Mouse (Mus musculus): ENCODE data around the gene Snu13. TPM values are rescaled to one million over a fixed set of nuclear protein-coding genes. Genes with fewer than 3 reads are reported as not detected.

Snu13 gene
- polyA plus RNA-seq, 2 experiments, result 155 to 280 TPM

GRCm38 (mm10) chr15:82065511-82065910, 18.1 kb upstream of the Snu13 start:
- Histone ChIP-seq H3K36me3 (ENCODE audit: control insufficient read depth, insufficient read depth, low read length) (no peaks in the 10 kb centered on the region), H3K27me3 (ENCODE audit: control insufficient read depth, insufficient read depth, low read length) (peaks cover 19% of the 10 kb centered on the region), H3K9ac (ENCODE audit: low read depth, low read length, severe bottlenecking) (no peak overlapping the region), H3K9me3 (ENCODE audit: control insufficient read depth, low read length) (0 out of 2 replicates have a peak, but pooled peaks cover 6% of the 10 kb centered on the region), H3K4me1 (ENCODE audit: control insufficient read depth, insufficient read depth, low read length) (peaks cover 6% of the 10 kb centered on the region), H3K4me3 (replicated peaks; ENCODE audit: low read length) (no peak overlapping the region), H3K27ac (replicated peaks; ENCODE audit: low read depth, low read length) (no peak overlapping the region), H3K4me2 (replicated peaks; ENCODE audit: low read depth, low read length, severe bottlenecking) (no peak overlapping the region)
- peak; percentile 86 for DNase-seq (ENCODE audit: low spot score)
- 24% methylated on average over 7 of the region's 7 CpGs for WGBS
- no peak for ATAC-seq (ENCODE audit: low FRiP score, low read depth)
- no peak for TF ChIP-seq POLR2A (IDR thresholded peaks at IDR 0.05; ENCODE audit: borderline replicate concordance, extremely low read depth, insufficient read depth, insufficient read length)

GRCm38 (mm10) chr15:82063909-82064308, 16.5 kb upstream of the Snu13 start:
- ATAC-seq (ENCODE audit: low FRiP score, low read depth), result no peak
- TF ChIP-seq POLR2A (IDR thresholded peaks at IDR 0.05; ENCODE audit: borderline replicate concordance, extremely low read depth, insufficient read depth, insufficient read length), result no peak
- Histone ChIP-seq H3K4me3 (replicated peaks; ENCODE audit: low read length) (no peak overlapping the region), H3K4me1 (ENCODE audit: control insufficient read depth, insufficient read depth, low read length) (peaks cover 6% of the 10 kb centered on the region; the same call in 1 of the 2 replicates), H3K4me2 (replicated peaks; ENCODE audit: low read depth, low read length, severe bottlenecking) (peak overlapping the region; percentile 9; the same call in 1 of the 2 replicates), H3K9me3 (ENCODE audit: control insufficient read depth, low read length) (no peaks in the 10 kb centered on the region), H3K27ac (replicated peaks; ENCODE audit: low read depth, low read length) (no peak overlapping the region), H3K27me3 (ENCODE audit: control insufficient read depth, insufficient read depth, low read length) (peaks cover 5% of the 10 kb centered on the region; the same call in 1 of the 2 replicates), H3K9ac (ENCODE audit: low read depth, low read length, severe bottlenecking) (0 out of 2 replicates have a peak overlapping the region, but pooled peaks have one; percentile 3), H3K36me3 (ENCODE audit: control insufficient read depth, insufficient read depth, low read length) (no peaks in the 10 kb centered on the region)
- DNase-seq (ENCODE audit: low spot score), result no peak
- WGBS, result 32% methylated on average over 14 of the region's 14 CpGs

- Histone ChIP-seq H3K36me3 (ENCODE audit: control insufficient read depth, insufficient read depth, low read length) (no peaks in the 10 kb centered on the region), H3K27me3 (ENCODE audit: control insufficient read depth, insufficient read depth, low read length) (no peaks in the 10 kb centered on the region), H3K9ac (ENCODE audit: low read depth, low read length, severe bottlenecking) (no peak within 1 kb of the TSS), H3K4me1 (ENCODE audit: control insufficient read depth, insufficient read depth, low read length) (peaks cover 3% of the 10 kb centered on the region; the same call in 1 of the 2 replicates), H3K4me3 (replicated peaks; ENCODE audit: low read length) (no peak within 1 kb of the TSS), H3K4me2 (replicated peaks; ENCODE audit: low read depth, low read length, severe bottlenecking) (no peak within 1 kb of the TSS), H3K27ac (replicated peaks; ENCODE audit: low read depth, low read length) (no peak within 1 kb of the TSS), H3K9me3 (ENCODE audit: control insufficient read depth, low read length) (no peaks in the 10 kb centered on the region)
- TF ChIP-seq POLR2A (IDR thresholded peaks at IDR 0.05; ENCODE audit: borderline replicate concordance, extremely low read depth, insufficient read depth, insufficient read length), result no peak
- DNase-seq (ENCODE audit: low spot score) (no peak), ATAC-seq (ENCODE audit: low FRiP score, low read depth) (no peak)
- WGBS, result 100% methylated on average over 1 of the region's 1 CpGs
These were observed 11.4 kb upstream of the Snu13 start, which contains the start of gene 4930407I10Rik for GRCm38 (mm10) chr15:82058719-82059201. Gene 4930407I10Rik, plus strand, starts transcription at chr15:82059151.

GRCm38 (mm10) chr15:82052544-82052943, 5.1 kb upstream of the Snu13 start:
- Histone ChIP-seq H3K4me1 (ENCODE audit: control insufficient read depth, insufficient read depth, low read length) (no peaks in the 10 kb centered on the region), H3K4me3 (replicated peaks; ENCODE audit: low read length) (no peak overlapping the region), H3K9ac (ENCODE audit: low read depth, low read length, severe bottlenecking) (no peak overlapping the region), H3K9me3 (ENCODE audit: control insufficient read depth, low read length) (no peaks in the 10 kb centered on the region), H3K27me3 (ENCODE audit: control insufficient read depth, insufficient read depth, low read length) (no peaks in the 10 kb centered on the region), H3K4me2 (replicated peaks; ENCODE audit: low read depth, low read length, severe bottlenecking) (no peak overlapping the region), H3K36me3 (ENCODE audit: control insufficient read depth, insufficient read depth, low read length) (no peaks in the 10 kb centered on the region), H3K27ac (replicated peaks; ENCODE audit: low read depth, low read length) (no peak overlapping the region)
- ATAC-seq (ENCODE audit: low FRiP score, low read depth) (no peak), DNase-seq (ENCODE audit: low spot score) (no peak)
- no peak for TF ChIP-seq POLR2A (IDR thresholded peaks at IDR 0.05; ENCODE audit: borderline replicate concordance, extremely low read depth, insufficient read depth, insufficient read length)
- 61% methylated on average over 5 of the region's 5 CpGs for WGBS

GRCm38 (mm10) chr15:82046246-82046891, 1.0 kb downstream of the Snu13 start:
- Histone ChIP-seq H3K4me3 (replicated peaks; ENCODE audit: low read length) (peak overlapping the region; percentile 95), H3K4me1 (ENCODE audit: control insufficient read depth, insufficient read depth, low read length) (peaks cover 5% of the 10 kb centered on the region), H3K9ac (ENCODE audit: low read depth, low read length, severe bottlenecking) (peak overlapping the region; percentile 88), H3K4me2 (replicated peaks; ENCODE audit: low read depth, low read length, severe bottlenecking) (peak overlapping the region; percentile 83), H3K36me3 (ENCODE audit: control insufficient read depth, insufficient read depth, low read length) (peaks cover 18% of the 10 kb centered on the region), H3K27me3 (ENCODE audit: control insufficient read depth, insufficient read depth, low read length) (no peaks in the 10 kb centered on the region), H3K9me3 (ENCODE audit: control insufficient read depth, low read length) (no peaks in the 10 kb centered on the region), H3K27ac (replicated peaks; ENCODE audit: low read depth, low read length) (no peak overlapping the region)
- no peak for DNase-seq (ENCODE audit: low spot score)
- ATAC-seq (ENCODE audit: low FRiP score, low read depth), result no peak
- WGBS, result 6% methylated on average over 26 of the region's 26 CpGs
- TF ChIP-seq POLR2A (IDR thresholded peaks at IDR 0.05; ENCODE audit: borderline replicate concordance, extremely low read depth, insufficient read depth, insufficient read length), result no peak
